Comparison of ENCODE assay signal across 15 mouse cellular contexts in genomic region chr10:127150471-127150872, GRCm38 (mm10). TPM values are rescaled to one million over a fixed set of nuclear protein-coding genes. Genes with fewer than 3 reads are reported as not detected.
A peak's percentile ranks its signal among the peaks of the same experiment; 100 is the strongest.
DNase-seq lines count a peak whose midpoint lies in the region; ATAC-seq and TF ChIP-seq lines count a peak whose summit lies in the region.
"Had no signal": no experiment of that assay in that cellular context is flagged by ENCODE, and none has a peak within 500 bp of the region (broad histone marks: within the 10 kb centered on the region; RNA-seq: fewer than 3 reads in every experiment).

No protein-coding gene starts in this region.

- peak overlapping the region; percentile 36 for H3K4me2 ChIP-seq in stomach, postnatal 0 days (replicated peaks; ENCODE audit: low read depth)
- H3K4me2 ChIP-seq: embryonic facial prominence, embryonic 13.5 days; forebrain, embryonic 12.5 days; liver, embryonic 13.5 days; midbrain, embryonic 11.5 days had no signal

- WGBS in spleen, adult 2 months = 55% methylated on average over 4 of the region's 4 CpGs
- WGBS in stomach, postnatal 0 days = 68% methylated on average over 4 of the region's 4 CpGs

- no peaks in the 10 kb centered on the region for H3K9me3 ChIP-seq in stomach, postnatal 0 days (ENCODE audit: control insufficient read depth, low read length)
- H3K9me3 ChIP-seq: embryonic facial prominence, embryonic 13.5 days; forebrain, embryonic 12.5 days; liver, embryonic 13.5 days had no signal

- H3K4me1 ChIP-seq in spleen, adult 2 months (ENCODE audit: control insufficient read depth, insufficient read depth, insufficient read length) = no peaks in the 10 kb centered on the region
- H3K4me1 ChIP-seq in stomach, postnatal 0 days (replicated peaks; ENCODE audit: control insufficient read depth, insufficient read depth) = no peaks in the 10 kb centered on the region
- H3K4me1 ChIP-seq: embryonic facial prominence, embryonic 13.5 days; forebrain, embryonic 12.5 days had no signal

- no peak for TF ChIP-seq POLR2A in spleen, adult 2 months (IDR thresholded peaks at IDR 0.05; ENCODE audit: low read depth, low read length)

- no peaks in the 10 kb centered on the region for H3K27me3 ChIP-seq in spleen, adult 2 months (ENCODE audit: control insufficient read depth, insufficient read depth, low read length)
- no peaks in the 10 kb centered on the region for H3K27me3 ChIP-seq in stomach, postnatal 0 days (ENCODE audit: control insufficient read depth, insufficient read depth, low read length)
- H3K27me3 ChIP-seq: embryonic facial prominence, embryonic 13.5 days; forebrain, embryonic 12.5 days; liver, embryonic 13.5 days had no signal

- H3K36me3 ChIP-seq in spleen, adult 2 months (ENCODE audit: control insufficient read depth, insufficient read depth, low read length) = no peaks in the 10 kb centered on the region
- no peaks in the 10 kb centered on the region for H3K36me3 ChIP-seq in stomach, postnatal 0 days (ENCODE audit: control insufficient read depth, insufficient read depth, low read length)
- H3K36me3 ChIP-seq: embryonic facial prominence, embryonic 13.5 days; forebrain, embryonic 12.5 days; liver, embryonic 13.5 days had no signal

- no peak for ATAC-seq in stomach, postnatal 0 days (ENCODE audit: low FRiP score, low TSS enrichment)

- no peak for TF ChIP-seq CTCF in spleen, adult 2 months (IDR thresholded peaks at IDR 0.05; ENCODE audit: extremely low read depth, insufficient read depth, insufficient read length, insufficient replicate concordance)
- TF ChIP-seq CTCF in stomach, postnatal 0 days (IDR thresholded peaks at IDR 0.05; ENCODE audit: low read depth) = no peak

- peak overlapping the region; percentile 77 for H3K27ac ChIP-seq in spleen, adult 2 months (ENCODE audit: insufficient read depth, low read length)
- H3K27ac ChIP-seq in stomach, postnatal 0 days (replicated peaks) = no peak overlapping the region; the same call in 1 of the 2 replicates
- H3K27ac ChIP-seq: embryonic facial prominence, embryonic 13.5 days; forebrain, embryonic 12.5 days; liver, embryonic 13.5 days had no signal

- no peak for TF ChIP-seq EP300 in stomach, postnatal 0 days (optimal IDR thresholded peaks at IDR 0.05)

- H3K4me3 ChIP-seq in spleen, adult 2 months (ENCODE audit: extremely low read depth, insufficient read depth, insufficient read length) = peak overlapping the region; percentile 35; the same call in 1 of the 2 replicates
- no peak overlapping the region for H3K4me3 ChIP-seq in stomach, postnatal 0 days (ENCODE audit: low read depth, low read length)
- H3K4me3 ChIP-seq: embryonic facial prominence, embryonic 13.5 days; forebrain, embryonic 12.5 days; liver, embryonic 13.5 days had no signal

- no peak for DNase-seq in spleen, adult 2 months (ENCODE audit: low read depth in 1 of 2, low spot score in 2 of 2)
- no peak for DNase-seq in spleen, postnatal 10 days (ENCODE audit: low spot score in 2 of 2)
- peak; percentile 77 for DNase-seq in induced T-regulatory cell, adult 2 months (ENCODE audit: low read depth)
- peak; percentile 59 for DNase-seq in kidney, postnatal 10 days
- DNase-seq in stomach, postnatal 0 days (ENCODE audit: low spot score) = no peak
- DNase-seq in gastrocnemius, postnatal 4 days (ENCODE audit: low spot score in 2 of 2) = no peak
- DNase-seq in urinary bladder, postnatal 14 days (ENCODE audit: low spot score) = no peak
- DNase-seq in heart, adult 18-20 months = no peak
- DNase-seq: cerebellum, adult 9-11 months; gastrocnemius, postnatal 25 days; liver, embryonic 13.5 days; thymus, postnatal 36 days had no signal

- no peak overlapping the region for H3K9ac ChIP-seq in stomach, postnatal 0 days (ENCODE audit: low read length)
- H3K9ac ChIP-seq: embryonic facial prominence, embryonic 13.5 days; forebrain, embryonic 12.5 days; liver, embryonic 13.5 days had no signal

RNA-seq across cellular contexts. Expression of gene B4galnt1, which starts 14.6 kb away (rescaled TPM):
- 284 and 346 TPM in 2 replicates for polyA plus RNA-seq in spleen, adult 2 months (2012; rRNA removed)
- 45.9 and 65.4 TPM in 2 replicates for polyA plus RNA-seq in stomach, postnatal 0 days (2015; fragmentation: Nextera tagmentation; extraction: Ambion mirVana)
- 1 to 10 TPM; 3.4 to 3.6 TPM for total RNA-seq in gastrocnemius, postnatal 4 days (2021)
- total RNA-seq in heart, adult 18-20 months (2021) = 1 to 10 TPM; 1.8 to 7.9 TPM

RNA-seq across cellular contexts. Expression of gene Os9, which starts 29.5 kb away (rescaled TPM):
- polyA plus RNA-seq in spleen, adult 2 months (2012; rRNA removed) = 48.7 and 57.4 TPM in 2 replicates
- polyA plus RNA-seq in stomach, postnatal 0 days (2015; fragmentation: Nextera tagmentation; extraction: Ambion mirVana) = 81.9 and 82.0 TPM in 2 replicates
- total RNA-seq in gastrocnemius, postnatal 4 days (2021) = 10 to 100 TPM; 42.6 to 42.8 TPM
- total RNA-seq in heart, adult 18-20 months (2021) = 10 to 100 TPM; 23.2 to 28.8 TPM

RNA-seq across cellular contexts. Expression of gene Slc26a10, which starts 30.0 kb away (rescaled TPM):
- 0.94 and 1.1 TPM in 2 replicates for polyA plus RNA-seq in spleen, adult 2 months (2012; rRNA removed)
- 0.70 and 0.76 TPM in 2 replicates for polyA plus RNA-seq in stomach, postnatal 0 days (2015; fragmentation: Nextera tagmentation; extraction: Ambion mirVana)
- 1 to 10 TPM; 3.8 to 4.3 TPM for total RNA-seq in gastrocnemius, postnatal 4 days (2021)
- 1 to 10 TPM; 8.0 to 9.2 TPM for total RNA-seq in heart, adult 18-20 months (2021)

RNA-seq across cellular contexts. Expression of gene Arhgef25, which starts 39.4 kb away (rescaled TPM):
- polyA plus RNA-seq in spleen, adult 2 months (2012; rRNA removed) = 8.5 and 9.2 TPM in 2 replicates
- polyA plus RNA-seq in stomach, postnatal 0 days (2015; fragmentation: Nextera tagmentation; extraction: Ambion mirVana) = 25.3 and 29.7 TPM in 2 replicates
- 10 to 100 TPM; 40.4 to 43.0 TPM for total RNA-seq in gastrocnemius, postnatal 4 days (2021)
- total RNA-seq in heart, adult 18-20 months (2021) = 10 to 100 TPM in 1 of 2 experiments, 1 to 10 TPM in 1; 8.9 to 10.1 TPM

RNA-seq across cellular contexts. Expression of gene Dtx3, which starts 45.1 kb away (rescaled TPM):
- polyA plus RNA-seq in spleen, adult 2 months (2012; rRNA removed) = 67.9 and 83.7 TPM in 2 replicates
- 27.8 and 32.9 TPM in 2 replicates for polyA plus RNA-seq in stomach, postnatal 0 days (2015; fragmentation: Nextera tagmentation; extraction: Ambion mirVana)
- total RNA-seq in gastrocnemius, postnatal 4 days (2021) = 10 to 100 TPM; 43.8 to 49.7 TPM
- 10 to 100 TPM; 18.1 to 21.2 TPM for total RNA-seq in heart, adult 18-20 months (2021)

Comparison
In these comparisons a context has a peak if more than half of its experiments do, and no peak if none do; other contexts are left out.
1. DNase-seq: peak in induced T-regulatory cell, adult 2 months (single experiment) and kidney, postnatal 10 days (single experiment); none in spleen, adult 2 months (0 of 2), spleen, postnatal 10 days (0 of 2), stomach, postnatal 0 days (single experiment), gastrocnemius, postnatal 4 days (0 of 2), urinary bladder, postnatal 14 days (single experiment) and heart, adult 18-20 months (0 of 2).